Mouse (Mus musculus) gastrocnemius, postnatal 4 days (tissue): Measurements from ENCODE around the gene H2-M10.5. TPM values are rescaled to one million over a fixed set of nuclear protein-coding genes. Genes with fewer than 3 reads are reported as not detected.
"Not testable (repeated sequence)": the region's sequence is repeated elsewhere in the genome, so short reads cannot be mapped to it uniquely, and the experiment has no call there.

Source experiments
- DNase-seq, 2 experiments: peaks; one replicate each; pipeline ENCODE4 v3.0.0; 2021 to 2022; ENCODE audit warnings: low spot score in 2 of 2, mixed read lengths in 2 of 2
- long read RNA-seq, 2 experiments: library from polyadenylated mRNA; stranded (forward); transcript quantifications; one replicate each; pipeline ENCODE4 v2.0.0; 2021
- total RNA-seq, 2 experiments: library from RNA; stranded (reverse); gene quantifications; 2 replicates each; pipeline ENCODE4 v1.2.3; 2021

The H2-M10.5 gene
- not detected for total RNA-seq
- long read RNA-seq, experiment 1: 0 reads
- long read RNA-seq, experiment 2: 0 reads

DNA sequence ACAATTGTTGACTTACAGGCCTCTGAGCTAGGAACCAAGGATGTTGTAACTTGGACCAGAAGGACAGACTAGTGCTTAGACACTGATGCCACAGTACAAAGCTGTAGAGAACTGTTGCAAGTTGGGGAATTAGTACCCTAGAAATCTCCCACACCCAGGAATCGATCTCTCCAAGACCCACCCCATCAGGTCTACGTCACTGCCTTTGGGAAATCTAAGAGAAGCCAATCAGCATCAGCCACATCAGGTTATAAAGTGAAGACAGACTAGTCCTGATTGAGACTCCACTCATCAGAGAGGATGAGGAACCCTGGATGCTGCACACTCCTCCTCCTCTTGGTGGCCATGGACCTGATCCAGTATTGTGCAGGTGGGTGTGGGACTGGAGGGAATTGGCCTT lies at the start of gene H2-M10.5:
Gene H2-M10.5, plus strand, starts transcription at position 301 of the 400 bp plus-strand sequence.
- DNase-seq: not testable (repeated sequence)

DNA sequence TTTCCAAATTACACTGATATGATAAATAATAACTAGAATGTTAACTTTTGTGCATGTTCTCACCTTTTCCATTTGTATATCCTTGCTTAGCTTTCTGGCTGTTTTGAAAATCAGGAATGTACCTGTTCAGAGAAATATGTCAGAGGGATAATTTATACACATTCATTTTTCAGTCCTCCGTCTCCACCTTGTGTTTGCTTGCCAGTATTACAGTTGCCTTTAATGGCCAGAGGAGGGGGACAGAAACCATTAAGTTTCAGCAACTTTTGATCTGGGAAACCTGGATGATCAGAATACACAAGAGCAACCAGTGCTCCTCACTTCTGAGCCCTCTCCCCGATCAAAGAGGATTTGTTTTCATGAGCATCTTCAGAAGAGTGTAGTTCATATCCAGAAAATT lies 46.7 kb upstream of the H2-M10.5 start:
- DNase-seq: no peak

DNA sequence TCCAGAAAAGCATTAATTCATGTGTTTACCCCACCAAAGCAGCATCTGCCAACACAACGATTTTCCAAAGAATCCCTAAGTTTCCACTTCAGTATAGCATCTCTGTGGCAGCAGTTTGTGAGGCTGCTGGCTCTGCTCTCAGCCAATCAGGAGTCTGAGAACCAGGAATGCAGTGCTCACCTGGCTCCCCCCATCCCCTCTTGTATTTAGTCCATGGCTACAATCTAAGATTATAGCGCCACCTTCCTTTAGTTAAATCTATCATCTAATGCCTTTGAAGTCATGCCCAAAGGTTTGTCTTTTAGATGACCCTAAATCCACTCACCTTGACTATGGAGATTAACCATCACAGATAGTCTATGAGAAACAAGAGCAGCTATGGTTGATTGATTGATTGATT lies 8.9 kb upstream of the H2-M10.5 start:
- no peak for DNase-seq

DNA sequence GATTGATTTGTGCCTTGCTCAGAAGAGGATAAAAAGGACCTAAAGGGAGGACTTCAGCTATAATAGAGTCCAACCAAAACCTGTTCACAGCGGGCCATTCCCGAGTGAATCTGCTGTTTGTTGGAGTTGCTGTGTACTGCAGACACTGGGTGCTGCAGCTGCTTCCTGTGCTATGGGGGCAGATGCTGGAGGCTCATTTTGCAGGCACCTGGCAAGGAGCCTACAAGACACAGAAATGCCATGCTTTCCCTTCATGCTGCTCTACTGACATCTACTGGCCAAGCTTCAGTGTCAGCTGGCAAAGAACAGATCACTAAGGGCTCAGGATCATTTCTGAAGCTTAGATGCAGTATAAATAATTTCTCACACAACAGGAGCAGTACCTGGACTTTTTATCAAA lies 8.5 kb upstream of the H2-M10.5 start:
- not testable (repeated sequence) for DNase-seq

DNA sequence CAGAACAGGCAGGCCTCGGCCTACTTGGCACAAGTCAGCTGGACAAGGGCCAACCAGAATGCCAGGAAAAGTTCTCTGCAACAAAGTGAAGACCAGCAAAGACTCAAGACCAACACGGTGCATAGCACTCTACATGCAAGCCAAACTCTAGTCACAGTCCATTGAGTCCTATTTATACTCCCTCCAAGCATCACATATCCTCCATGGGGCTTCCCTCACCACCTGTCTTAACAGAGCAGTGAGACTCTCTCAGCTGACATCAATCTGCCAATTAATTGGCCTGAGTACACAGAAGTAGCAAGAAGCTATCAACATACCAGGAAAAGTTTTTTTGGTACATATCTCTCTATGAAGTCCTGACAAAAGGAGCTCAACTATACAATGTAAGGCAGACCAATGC lies 7.3 kb upstream of the H2-M10.5 start:
- DNase-seq: not testable (repeated sequence)

DNA sequence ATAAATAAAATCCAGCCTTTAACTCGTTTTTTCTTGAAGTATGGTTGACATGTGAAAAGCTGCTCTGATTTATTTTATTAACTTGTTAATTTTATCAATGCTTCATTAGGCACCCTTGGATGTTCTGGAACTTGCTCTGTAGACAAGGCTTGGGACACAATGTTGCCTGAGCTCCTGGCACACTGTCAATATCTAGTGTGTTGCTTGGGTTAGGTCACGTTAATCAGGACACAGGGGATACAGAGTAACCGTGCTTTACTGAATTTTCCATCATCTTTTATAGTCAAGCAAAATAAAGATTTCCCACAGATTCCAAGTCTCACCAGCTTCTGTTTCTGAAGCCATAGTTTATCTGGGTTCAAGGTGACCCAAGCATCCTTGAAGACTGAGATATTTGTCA lies 8.8 kb downstream of the H2-M10.5 start:
- no peak for DNase-seq

DNA sequence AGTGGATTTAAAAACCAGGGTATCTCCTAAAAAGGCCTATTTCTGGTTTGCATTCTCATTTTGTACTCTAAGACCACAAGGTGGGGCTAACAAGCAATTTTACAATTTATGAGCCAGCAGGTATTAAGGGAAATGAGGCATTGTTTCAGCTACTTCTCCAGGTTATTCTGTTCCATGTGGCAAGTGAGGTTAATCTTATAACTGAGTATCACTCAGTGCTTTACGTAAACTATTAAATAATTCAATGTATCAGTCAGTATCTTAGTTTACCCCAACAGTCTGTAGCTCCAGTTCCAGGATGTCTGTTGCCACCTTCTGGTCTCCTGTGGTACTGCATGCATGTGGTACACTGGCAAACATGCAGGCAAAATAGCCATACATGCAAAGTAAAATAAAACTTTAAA lies 13.8 kb downstream of the H2-M10.5 start:
- not testable (repeated sequence) for DNase-seq

DNA sequence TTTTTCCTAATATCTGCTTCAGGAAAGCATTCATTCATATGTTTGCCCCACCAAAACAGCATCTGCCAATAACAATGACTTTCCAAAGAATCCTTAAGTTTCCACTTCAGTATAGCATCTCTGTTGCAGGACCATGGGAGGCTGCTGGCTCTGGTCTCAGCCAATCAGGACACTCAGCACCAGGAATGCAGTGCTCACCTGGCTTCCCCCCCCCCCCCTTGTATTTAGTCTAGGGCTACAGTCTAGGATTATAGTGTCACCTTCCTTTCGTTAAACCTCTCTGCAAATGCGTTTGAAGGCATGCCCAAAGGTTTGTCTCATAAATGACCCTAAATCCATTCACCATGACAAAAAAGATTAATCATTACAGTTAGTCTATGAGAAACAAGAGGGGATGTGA lies 15.6 kb downstream of the H2-M10.5 start:
- no peak for DNase-seq

DNA sequence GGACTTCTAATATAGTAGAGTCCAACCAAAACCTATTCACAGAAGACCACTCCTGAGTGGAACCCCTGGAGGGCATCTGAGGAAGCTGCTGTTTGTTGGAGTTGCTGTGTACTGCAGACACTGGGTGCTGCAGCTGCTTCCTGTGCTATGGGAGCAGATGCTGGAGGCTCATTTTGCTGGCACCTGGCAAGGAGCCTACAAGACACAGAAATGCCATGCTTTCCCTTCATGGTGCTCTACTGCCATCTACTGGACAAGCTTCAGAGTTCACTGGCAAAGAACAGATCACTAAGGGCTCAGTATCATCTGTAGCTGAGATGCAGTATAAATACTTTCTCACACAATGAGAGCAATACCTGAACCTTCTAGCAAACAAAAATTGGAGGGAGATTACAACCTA lies 16.1 kb downstream of the H2-M10.5 start:
- peak; percentile 18 to 55 for DNase-seq

DNA sequence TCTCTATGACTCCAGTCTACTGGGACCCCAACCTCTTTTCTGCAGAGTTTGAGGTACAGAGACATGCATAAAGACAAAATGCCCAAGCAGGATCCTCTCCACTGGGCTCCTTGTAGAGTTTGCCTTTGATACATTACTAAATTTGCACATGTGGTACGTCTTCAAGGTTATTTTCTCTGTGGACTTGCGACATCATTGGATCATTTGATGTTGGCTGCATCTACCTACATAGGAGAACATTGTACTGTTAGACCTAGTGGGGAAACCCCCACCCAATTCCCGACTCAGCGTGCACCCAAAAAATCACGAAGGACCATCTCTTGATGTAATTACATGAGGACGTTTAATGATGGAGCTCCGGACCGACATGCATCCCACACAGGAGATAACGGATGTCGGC lies 26.8 kb downstream of the H2-M10.5 start:
- no peak for DNase-seq

DNA sequence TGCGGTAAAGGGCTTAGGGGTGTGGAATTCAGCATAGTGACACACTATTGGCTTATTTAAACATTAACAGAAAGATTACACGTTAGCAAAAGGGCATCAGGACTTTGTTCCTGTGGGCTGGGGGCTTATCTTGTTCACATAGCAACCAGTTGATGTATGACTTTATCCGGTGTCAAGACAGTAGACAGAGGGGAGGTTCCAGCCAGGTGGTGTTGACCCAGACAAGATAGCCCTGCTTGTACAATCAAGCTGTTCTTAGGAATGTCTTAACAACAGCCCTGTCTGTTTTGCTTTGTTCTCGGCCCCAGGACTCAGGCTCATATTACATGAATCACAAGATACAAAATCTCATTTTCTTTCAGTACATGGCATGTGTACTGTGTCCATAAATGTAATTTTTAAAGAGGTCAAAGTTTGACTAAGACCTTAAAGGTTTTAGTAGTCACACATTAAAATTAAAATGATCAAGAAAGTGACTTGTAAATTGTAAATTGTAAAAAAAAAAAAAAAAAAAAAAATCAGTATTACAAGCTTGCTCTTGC lies 27.3 kb downstream of the H2-M10.5 start:
- not testable (repeated sequence) for DNase-seq

DNA sequence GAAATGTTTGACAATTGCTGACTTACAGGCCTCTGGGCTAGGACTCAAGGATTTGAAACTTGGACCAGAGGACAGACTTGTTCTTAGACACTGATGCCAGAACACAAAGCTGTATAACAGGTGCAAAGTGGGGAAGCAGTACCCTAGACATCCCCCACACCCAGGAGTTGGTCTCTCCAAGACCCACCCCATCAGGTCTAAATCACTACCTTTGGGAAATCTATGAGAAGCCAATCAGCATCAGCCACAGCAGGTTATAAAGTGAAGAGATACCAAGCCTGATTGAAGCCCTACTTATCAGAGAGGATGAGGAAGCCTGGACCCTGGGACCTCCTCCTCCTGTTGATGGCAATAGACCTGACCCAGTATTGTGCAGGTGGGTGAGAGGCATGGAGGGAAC lies 39.2 kb downstream of the H2-M10.5 start, which contains the start of gene H2-M10.6:
Gene H2-M10.6, plus strand, starts transcription at position 301 of the 400 bp plus-strand sequence.
- DNase-seq: no peak

DNA sequence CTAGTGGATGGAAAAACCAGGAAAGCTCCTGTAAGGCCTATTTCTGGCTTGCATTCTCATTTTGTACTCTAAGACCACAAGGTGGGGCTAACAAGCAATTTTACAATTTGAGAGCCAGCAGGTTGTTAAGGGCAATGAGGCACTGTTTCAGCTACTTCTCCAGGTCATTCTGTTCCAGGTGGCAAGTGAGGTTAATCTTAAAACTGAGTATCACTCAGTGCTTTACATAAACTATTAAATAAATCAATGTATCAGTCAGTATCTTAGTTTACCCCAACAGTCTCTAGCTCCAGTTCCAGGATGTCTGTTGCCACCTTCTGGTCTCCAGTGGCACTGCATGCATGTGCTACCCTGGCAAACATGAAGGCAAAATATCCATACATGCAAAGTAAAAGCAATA lies 51.3 kb downstream of the H2-M10.5 start:
- DNase-seq: peak in 1 of 2 experiments; percentile 44

DNA sequence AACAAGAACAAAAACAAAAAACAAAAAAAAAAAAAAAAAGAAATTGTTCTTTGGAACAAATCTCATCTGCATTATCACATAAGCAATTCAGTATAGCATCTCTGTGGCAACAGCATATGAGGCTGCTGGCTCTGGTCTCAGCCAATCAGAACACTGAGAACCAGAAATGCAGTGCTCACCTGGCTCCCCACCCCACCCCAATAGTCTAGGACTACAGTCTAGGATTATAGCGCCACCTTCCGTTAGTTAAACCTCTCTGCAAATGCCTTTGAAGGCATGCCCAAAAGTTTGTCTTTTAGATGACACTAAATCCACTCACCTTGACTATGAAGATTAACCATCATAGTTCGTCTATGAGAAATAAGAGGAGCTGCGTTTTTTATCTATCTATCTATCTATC lies 52.8 kb downstream of the H2-M10.5 start:
- no peak for DNase-seq

Other genes with a start within 250 kb of the H2-M10.5 start
- not detected for gene H2-M11, start 225.8 kb upstream of the H2-M10.5 start, total RNA-seq
- gene H2-M9, start 130.2 kb upstream of the H2-M10.5 start, total RNA-seq: not detected
- not detected for gene H2-M1, start 100.7 kb upstream of the H2-M10.5 start, total RNA-seq
- gene H2-M10.6, start 39.3 kb downstream of the H2-M10.5 start, total RNA-seq: not detected
- gene Trim26, start 64.2 kb downstream of the H2-M10.5 start, total RNA-seq: 10 to 100 TPM; 24.3 to 25.6 TPM
- not detected for gene Trim15, start 94.3 kb downstream of the H2-M10.5 start, total RNA-seq
- gene Trim10, start 96.7 kb downstream of the H2-M10.5 start, total RNA-seq: under 1 TPM; 0.20 to 0.80 TPM
- not detected for gene Trim40, start 117.2 kb downstream of the H2-M10.5 start, total RNA-seq
- not detected for gene Trim31, start 125.2 kb downstream of the H2-M10.5 start, total RNA-seq
- gene Rnf39, start 170.0 kb downstream of the H2-M10.5 start, total RNA-seq: under 1 TPM in 1 of 2 experiments, not detected in 1; 0.29 TPM
- 10 to 100 TPM; 66.6 to 72.8 TPM for gene Ppp1r11, start 178.8 kb downstream of the H2-M10.5 start, total RNA-seq
- gene Znrd1, start 185.6 kb downstream of the H2-M10.5 start, total RNA-seq: 10 to 100 TPM; 29.2 to 32.9 TPM
- 1 to 10 TPM; 7.1 to 9.2 TPM for gene Znrd1as, start 185.7 kb downstream of the H2-M10.5 start, total RNA-seq
- gene 2410137M14Rik, start 208.3 kb downstream of the H2-M10.5 start, total RNA-seq: not detected
- gene H2-M5, start 216.6 kb downstream of the H2-M10.5 start, total RNA-seq: under 1 TPM; 0.23 to 0.25 TPM
- gene Zfp57, start 228.3 kb downstream of the H2-M10.5 start, total RNA-seq: 10 to 100 TPM in 1 of 2 experiments, 1 to 10 TPM in 1; 8.7 to 10.1 TPM